Mouse (Mus musculus): Measurements from ENCODE around the gene Plekhg5. TPM values are rescaled to one million over a fixed set of nuclear protein-coding genes. Genes with fewer than 3 reads are reported as not detected.
A peak's percentile ranks its signal among the peaks of the same experiment; 100 is the strongest.
"Not testable (repeated sequence)": the region's sequence is repeated elsewhere in the genome, so short reads cannot be mapped to it uniquely, and the experiment has no call there.

Gene Plekhg5
- polyA plus RNA-seq, 1 experiment: 65.8 TPM

GRCm38 (mm10) chr4:152028456-152028855, 43.8 kb upstream of the Plekhg5 start:
- Histone ChIP-seq H3K4me2 (ENCODE audit: low read depth) (peak overlapping the region; percentile 94), H3K79me2 (ENCODE audit: control insufficient read depth, insufficient read depth) (peaks cover 20% of the 10 kb centered on the region), H3ac (ENCODE audit: control insufficient read depth, insufficient read length) (no peak overlapping the region), H3K4me3 (peak overlapping the region; percentile 61), H3K36me3 (ENCODE audit: control insufficient read depth, insufficient read depth) (no peaks in the 10 kb centered on the region), H3K27me3 (ENCODE audit: control insufficient read depth, insufficient read depth, insufficient read length) (no peaks in the 10 kb centered on the region)
- no peak for TF ChIP-seq CEBPB (IDR thresholded peaks at IDR 0.05; ENCODE audit: insufficient read depth, poor library complexity, severe bottlenecking)
- no peak for TF ChIP-seq TCF12 (IDR thresholded peaks at IDR 0.05; ENCODE audit: insufficient read depth, poor library complexity, severe bottlenecking)
- TF ChIP-seq REST (IDR thresholded peaks at IDR 0.05; ENCODE audit: insufficient read depth, insufficient read length): no peak
- no peak for TF ChIP-seq MYOG (IDR thresholded peaks at IDR 0.05; ENCODE audit: control insufficient read depth in 1 of 3, insufficient read depth in 1 of 3, insufficient read length in 2 of 3, low read depth in 2 of 3)
- TF ChIP-seq MAX (IDR thresholded peaks at IDR 0.05; ENCODE audit: low read depth): no peak
- TF ChIP-seq POLR2AphosphoS2 (IDR thresholded peaks at IDR 0.05; ENCODE audit: insufficient read length, low read depth): no peak
- no peak for TF ChIP-seq E2F4 (IDR thresholded peaks at IDR 0.05; ENCODE audit: insufficient read depth)
- no peak for TF ChIP-seq POLR2A (IDR thresholded peaks at IDR 0.05; ENCODE audit: insufficient read length, low read depth)
- no peak for TF ChIP-seq MYOD1 (IDR thresholded peaks at IDR 0.05; ENCODE audit: control insufficient read depth in 1 of 3, insufficient read length in 2 of 3, low read depth in 2 of 3)
- TF ChIP-seq SRF (IDR thresholded peaks at IDR 0.05; ENCODE audit: control insufficient read depth, insufficient read length, low read depth): no peak
- TF ChIP-seq TCF3 (IDR thresholded peaks at IDR 0.05; ENCODE audit: insufficient read length, low read depth): no peak
- no peak for TF ChIP-seq USF1 (IDR thresholded peaks at IDR 0.05; ENCODE audit: low read depth)

GRCm38 (mm10) chr4:152029087-152029486, 43.2 kb upstream of the Plekhg5 start:
- Histone ChIP-seq H3K79me2 (ENCODE audit: control insufficient read depth, insufficient read depth) (peaks cover 20% of the 10 kb centered on the region), H3K4me3 (no peak overlapping the region), H3K4me2 (ENCODE audit: low read depth) (no peak overlapping the region), H3ac (ENCODE audit: control insufficient read depth, insufficient read length) (no peak overlapping the region), H3K36me3 (ENCODE audit: control insufficient read depth, insufficient read depth) (no peaks in the 10 kb centered on the region), H3K27me3 (ENCODE audit: control insufficient read depth, insufficient read depth, insufficient read length) (no peaks in the 10 kb centered on the region)
- TF ChIP-seq MAX (IDR thresholded peaks at IDR 0.05; ENCODE audit: low read depth) (no peak), CEBPB (IDR thresholded peaks at IDR 0.05; ENCODE audit: insufficient read depth, poor library complexity, severe bottlenecking) (no peak), MYOG (IDR thresholded peaks at IDR 0.05; ENCODE audit: control insufficient read depth in 1 of 3, insufficient read depth in 1 of 3, insufficient read length in 2 of 3, low read depth in 2 of 3) (no peak), TCF12 (IDR thresholded peaks at IDR 0.05; ENCODE audit: insufficient read depth, poor library complexity, severe bottlenecking) (no peak), USF1 (IDR thresholded peaks at IDR 0.05; ENCODE audit: low read depth) (no peak), MYOD1 (IDR thresholded peaks at IDR 0.05; ENCODE audit: control insufficient read depth in 1 of 3, insufficient read length in 2 of 3, low read depth in 2 of 3) (no peak), E2F4 (IDR thresholded peaks at IDR 0.05; ENCODE audit: insufficient read depth) (no peak), POLR2A (IDR thresholded peaks at IDR 0.05; ENCODE audit: insufficient read length, low read depth) (no peak)

GRCm38 (mm10) chr4:152029997-152030396, 42.3 kb upstream of the Plekhg5 start:
- Histone ChIP-seq H3K4me2 (ENCODE audit: low read depth) (no peak overlapping the region), H3K36me3 (ENCODE audit: control insufficient read depth, insufficient read depth) (no peaks in the 10 kb centered on the region)
- no peak for TF ChIP-seq REST (IDR thresholded peaks at IDR 0.05; ENCODE audit: insufficient read depth, insufficient read length)
- no peak for TF ChIP-seq POLR2A (IDR thresholded peaks at IDR 0.05; ENCODE audit: insufficient read length, low read depth)
- TF ChIP-seq TCF12 (IDR thresholded peaks at IDR 0.05; ENCODE audit: insufficient read depth, poor library complexity, severe bottlenecking): no peak
- no peak for TF ChIP-seq MYOD1 (IDR thresholded peaks at IDR 0.05; ENCODE audit: control insufficient read depth in 1 of 3, insufficient read length in 2 of 3, low read depth in 2 of 3)
- no peak for TF ChIP-seq CEBPB (IDR thresholded peaks at IDR 0.05; ENCODE audit: insufficient read depth, poor library complexity, severe bottlenecking)
- no peak for TF ChIP-seq SRF (IDR thresholded peaks at IDR 0.05; ENCODE audit: control insufficient read depth, insufficient read length, low read depth)
- no peak for TF ChIP-seq E2F4 (IDR thresholded peaks at IDR 0.05; ENCODE audit: insufficient read depth)

GRCm38 (mm10) chr4:152032922-152033321, 39.4 kb upstream of the Plekhg5 start:
- H3K27me3 ChIP-seq (ENCODE audit: control insufficient read depth, insufficient read depth, insufficient read length): no peaks in the 10 kb centered on the region
- no peak overlapping the region for H3K4me2 ChIP-seq (ENCODE audit: low read depth)
- H3K36me3 ChIP-seq (ENCODE audit: control insufficient read depth, insufficient read depth): no peaks in the 10 kb centered on the region
- TF ChIP-seq POLR2AphosphoS2 (IDR thresholded peaks at IDR 0.05; ENCODE audit: insufficient read length, low read depth): no peak
- no peak for TF ChIP-seq CEBPB (IDR thresholded peaks at IDR 0.05; ENCODE audit: insufficient read depth, poor library complexity, severe bottlenecking)
- TF ChIP-seq MAX (IDR thresholded peaks at IDR 0.05; ENCODE audit: low read depth): no peak
- no peak for TF ChIP-seq E2F4 (IDR thresholded peaks at IDR 0.05; ENCODE audit: insufficient read depth)
- no peak for TF ChIP-seq POLR2A (IDR thresholded peaks at IDR 0.05; ENCODE audit: insufficient read length, low read depth)
- H3K79me2 ChIP-seq (ENCODE audit: control insufficient read depth, insufficient read depth): no peaks in the 10 kb centered on the region
- no peak overlapping the region for H3K4me3 ChIP-seq
- no peak overlapping the region for H3ac ChIP-seq (ENCODE audit: control insufficient read depth, insufficient read length)

More at GRCm38 (mm10) chr4:152029997-152030396, 42.3 kb upstream of the Plekhg5 start:
- Histone ChIP-seq H3K79me2 (ENCODE audit: control insufficient read depth, insufficient read depth) (peaks cover 14% of the 10 kb centered on the region), H3ac (ENCODE audit: control insufficient read depth, insufficient read length) (no peak overlapping the region), H3K27me3 (ENCODE audit: control insufficient read depth, insufficient read depth, insufficient read length) (no peaks in the 10 kb centered on the region), H3K4me3 (no peak overlapping the region)

- not testable (repeated sequence) for H3ac ChIP-seq (ENCODE audit: control insufficient read depth, insufficient read length); H3K27me3 ChIP-seq (ENCODE audit: control insufficient read depth, insufficient read depth, insufficient read length); H3K4me2 ChIP-seq (ENCODE audit: low read depth); H3K4me3 ChIP-seq; H3K36me3 ChIP-seq (ENCODE audit: control insufficient read depth, insufficient read depth)
- peaks cover 20% of the 10 kb centered on the region for H3K79me2 ChIP-seq (ENCODE audit: control insufficient read depth, insufficient read depth)
These were observed 35.8 kb upstream of the Plekhg5 start for GRCm38 (mm10) chr4:152036464-152036863.
